Mouse (Mus musculus) ES-E14 (cell line): ENCODE data around the gene Melk.

Experiments used
- CHD2 ChIP-seq: IDR thresholded peaks from 2 replicates; pipeline ENCODE4 v1.6.1; 2014; ENCODE audit warnings: mild to moderate bottlenecking, low read depth, low read length, inconsistent platforms
- ZNF384 ChIP-seq: IDR thresholded peaks from 2 replicates; pipeline ENCODE4 v1.6.1; 2012; ENCODE audit warnings: low read depth, low read length, inconsistent platforms

GRCm38 (mm10) chr4:44267437-44267836, 33.2 kb upstream of the Melk start:
- TF ChIP-seq CHD2 (no peak), ZNF384 (no peak)
